Mouse (Mus musculus): ENCODE results near the gene Dhcr24.

GRCm38 (mm10) chr4:106584665-106585064, 23.8 kb downstream of the Dhcr24 start:
- TF ChIP-seq CTCF (IDR thresholded peaks at IDR 0.05; ENCODE audit: extremely low read depth, insufficient read length, insufficient replicate concordance, low read depth, low read length): no peak
- no peak for TF ChIP-seq POLR2A (IDR thresholded peaks at IDR 0.05; ENCODE audit: low read depth, low read length)

Measured in small intestine, adult 2 months (tissue).